Mouse (Mus musculus) kidney, adult 2 months (tissue): ENCODE measurements around the gene B430305J03Rik. TPM values are rescaled to one million over a fixed set of nuclear protein-coding genes. Genes with fewer than 3 reads are reported as not detected.

ENCODE experiments used
- DNase-seq: peaks from one replicate; pipeline ENCODE4 v3.0.0; 2021
- H3K27ac ChIP-seq: fragments of 200-500 bp; 2 replicates; pipeline ENCODE4 v1.5.1; 2012; ENCODE audit warnings: low read depth, low read length, control low read depth, inconsistent platforms; ENCODE audit not compliant: insufficient read depth
- H3K27me3 ChIP-seq: fragments of 200-500 bp; replicated peaks from 2 replicates; pipeline ENCODE4 v1.6.1; 2012; ENCODE audit warnings: mild to moderate bottlenecking, moderate library complexity, low read length, inconsistent platforms; ENCODE audit not compliant: control insufficient read depth, insufficient read depth
- H3K36me3 ChIP-seq: fragments of 200-500 bp; 2 replicates; pipeline ENCODE4 v1.6.1; 2012; ENCODE audit warnings: mild to moderate bottlenecking, moderate library complexity, low read length, inconsistent platforms; ENCODE audit not compliant: control insufficient read depth, insufficient read depth
- H3K4me1 ChIP-seq: fragments of 200-500 bp; 2 replicates; pipeline ENCODE4 v1.6.1; 2011; ENCODE audit warnings: low read length; ENCODE audit not compliant: control insufficient read depth, insufficient read depth
- H3K4me3 ChIP-seq: fragments of 200-500 bp; 2 replicates; pipeline ENCODE4 v1.5.1; 2011; ENCODE audit warnings: mild to moderate bottlenecking, low read depth, low read length, control low read depth; ENCODE audit not compliant: insufficient read depth
- CTCF ChIP-seq: fragments of 200-500 bp; conservative IDR thresholded peaks from 2 replicates; pipeline ENCODE4 v1.5.1; 2011; ENCODE audit warnings: low read depth, mild to moderate bottlenecking, control low read depth, low read length, moderate library complexity, mixed read lengths; ENCODE audit not compliant: insufficient read depth, insufficient read length
- POLR2A ChIP-seq: fragments of 200-500 bp; IDR thresholded peaks from one replicate; pipeline ENCODE4 v1.6.1; 2011; ENCODE audit warnings: low read depth, low read length, control low read depth
- WGBS: fragments of 180-500 bp; shearing (Covaris S2); methylation state at CpG from one replicate; pipeline ENCODE4 v1.1.7; 2018; 5-methylcytosine and 5-hydroxymethylcytosine counted together
- polyA plus RNA-seq: library from polyadenylated mRNA; depleted of rRNA; stranded (reverse); fragments of >200 nt; gene quantifications from 2 replicates; pipeline ENCODE4 v1.2.3, GENCODE M21; 2012

The B430305J03Rik gene
- polyA plus RNA-seq, 1 experiment = 0.09 TPM

GRCm38 (mm10) chr3:61392881-61393280 is 27.1 kb upstream of the B430305J03Rik start:
- WGBS = 91% methylated on average over 1 of the region's 1 CpGs
- H3K4me3 ChIP-seq = no peak overlapping the region
- H3K4me1 ChIP-seq = no peaks in the 10 kb centered on the region
- DNase-seq = no peak
- TF ChIP-seq CTCF (no peak), POLR2A (no peak)
- H3K27ac ChIP-seq = no peak overlapping the region
- H3K36me3 ChIP-seq = no peaks in the 10 kb centered on the region
- H3K27me3 ChIP-seq = no peaks in the 10 kb centered on the region

GRCm38 (mm10) chr3:61391564-61391963 is 25.8 kb upstream of the B430305J03Rik start:
- TF ChIP-seq CTCF = no peak
- no peak for TF ChIP-seq POLR2A
- Histone ChIP-seq H3K4me1 (no peaks in the 10 kb centered on the region), H3K4me3 (no peak overlapping the region), H3K27ac (no peak overlapping the region), H3K27me3 (no peaks in the 10 kb centered on the region), H3K36me3 (no peaks in the 10 kb centered on the region)
- 72% methylated on average over 4 of the region's 4 CpGs for WGBS
- no peak for DNase-seq

DNA sequence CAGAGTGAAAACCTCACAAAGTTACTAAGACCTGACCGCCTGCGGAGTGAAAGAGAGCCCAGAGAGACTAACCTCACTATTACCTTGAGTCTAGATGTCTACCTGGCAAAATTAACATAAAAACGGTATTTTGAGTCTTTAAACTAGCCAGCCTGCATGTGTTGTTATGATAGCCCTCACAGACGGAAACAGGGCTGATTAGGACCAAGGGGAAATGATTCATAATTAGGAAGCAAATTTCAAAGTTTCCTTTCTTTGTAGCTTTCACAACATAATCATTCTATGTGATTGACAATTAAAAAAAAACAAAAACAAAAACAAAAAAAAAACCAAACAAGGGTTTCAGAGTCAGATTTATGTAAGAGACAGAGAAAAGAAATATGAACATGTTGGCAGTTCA is 20.6 kb upstream of the B430305J03Rik start:
- WGBS = 75% methylated on average over 4 of the region's 4 CpGs
- no peaks in the 10 kb centered on the region for H3K36me3 ChIP-seq
- no peaks in the 10 kb centered on the region for H3K4me1 ChIP-seq
- H3K27me3 ChIP-seq = no peaks in the 10 kb centered on the region
- no peak overlapping the region for H3K4me3 ChIP-seq
- TF ChIP-seq CTCF (no peak), POLR2A (no peak)
- no peak for DNase-seq
- H3K27ac ChIP-seq = no peak overlapping the region

GRCm38 (mm10) chr3:61376001-61376400 is 10.2 kb upstream of the B430305J03Rik start:
- H3K4me3 ChIP-seq = no peak overlapping the region
- TF ChIP-seq POLR2A (no peak), CTCF (no peak)
- H3K27ac ChIP-seq = no peak overlapping the region
- WGBS = 94% methylated on average over 8 of the region's 8 CpGs
- no peaks in the 10 kb centered on the region for H3K36me3 ChIP-seq
- no peaks in the 10 kb centered on the region for H3K27me3 ChIP-seq
- DNase-seq = no peak
- H3K4me1 ChIP-seq = no peaks in the 10 kb centered on the region

DNA sequence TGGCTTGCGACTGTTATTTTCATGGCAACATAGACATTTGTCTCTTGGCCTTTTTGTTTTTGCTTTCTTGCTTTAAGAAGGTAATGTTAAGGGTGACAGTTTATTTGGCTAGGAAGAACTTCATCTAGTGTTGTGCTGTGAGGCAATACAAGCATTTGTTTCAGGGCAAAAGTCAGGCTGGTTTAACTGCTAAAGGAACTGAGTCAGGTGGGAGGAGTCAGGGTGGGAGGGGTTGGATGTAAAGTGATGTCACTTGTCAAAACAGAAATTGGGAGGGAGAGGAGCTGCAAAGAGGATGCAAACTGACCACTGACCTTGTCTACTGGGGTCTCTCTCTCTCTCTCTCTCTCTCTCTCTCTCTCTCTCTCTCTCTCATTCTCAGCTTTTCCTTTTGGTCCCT is 2.7 kb upstream of the B430305J03Rik start:
- DNase-seq = no peak
- Histone ChIP-seq H3K27ac (no peak overlapping the region), H3K36me3 (no peaks in the 10 kb centered on the region), H3K4me3 (no peak overlapping the region), H3K4me1 (no peaks in the 10 kb centered on the region), H3K27me3 (no peaks in the 10 kb centered on the region)
- WGBS = 97% methylated on average over 1 of the region's 1 CpGs
- no peak for TF ChIP-seq CTCF
- no peak for TF ChIP-seq POLR2A

GRCm38 (mm10) chr3:61364978-61365778 is 573 bp downstream of the B430305J03Rik start:
- Histone ChIP-seq H3K4me3 (peak overlapping the region; percentile 74), H3K36me3 (no peaks in the 10 kb centered on the region), H3K27me3 (no peaks in the 10 kb centered on the region), H3K4me1 (no peaks in the 10 kb centered on the region), H3K27ac (no peak overlapping the region)
- WGBS = under 1% methylated on average over 68 of the region's 68 CpGs
- peak; percentile 44 for DNase-seq
- no peak for TF ChIP-seq CTCF
- TF ChIP-seq POLR2A = no peak

DNA sequence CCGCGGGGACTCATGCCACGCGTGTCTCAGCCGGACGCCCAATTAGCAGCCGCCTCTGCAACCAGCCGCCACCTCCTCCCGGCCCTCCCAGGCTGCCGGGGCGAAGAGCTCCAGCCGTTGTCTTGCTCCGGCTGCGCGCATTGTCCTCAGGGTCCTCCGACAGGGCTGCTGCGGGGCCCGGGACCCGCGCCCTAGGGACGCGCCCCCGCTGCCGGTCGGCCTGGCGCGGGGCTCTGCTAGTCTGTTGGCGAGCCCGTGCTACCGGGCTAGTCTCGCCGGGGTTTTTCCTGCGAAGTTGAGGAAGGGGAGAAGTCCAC is 1.1 kb downstream of the B430305J03Rik start:
- no peaks in the 10 kb centered on the region for H3K4me1 ChIP-seq
- no peak for TF ChIP-seq CTCF
- no peak for TF ChIP-seq POLR2A
- DNase-seq = no peak
- H3K27me3 ChIP-seq = no peaks in the 10 kb centered on the region
- H3K27ac ChIP-seq = no peak overlapping the region
- H3K4me3 ChIP-seq = peak overlapping the region; percentile 74
- no peaks in the 10 kb centered on the region for H3K36me3 ChIP-seq
- WGBS = under 1% methylated on average over 32 of the region's 33 CpGs
